Mouse (Mus musculus): ENCODE results near the gene Otof.

Otof gene

GRCm38 (mm10) chr5:30341601-30342365, 119.9 kb downstream of the Otof start:
- no peak for DNase-seq (ENCODE audit: low read depth, low spot score)

GRCm38 (mm10) chr5:30340815-30341214, 120.9 kb downstream of the Otof start:
- DNase-seq (ENCODE audit: low read depth, low spot score): no peak

Data from WW6 (cell line).